Mouse (Mus musculus): ENCODE data around the gene Gcm1. TPM values are rescaled to one million over a fixed set of nuclear protein-coding genes. Genes with fewer than 3 reads are reported as not detected.

Gcm1 gene
- polyA plus RNA-seq (2014; fragmentation: Nextera tagmentation; extraction: Ambion mirVana), result not detected in 2 replicates

- Histone ChIP-seq H3K4me1 (ENCODE audit: control insufficient read depth, insufficient read depth, low read length) (no peaks in the 10 kb centered on the region), H3K27me3 (ENCODE audit: control insufficient read depth, insufficient read depth, low read length) (no peaks in the 10 kb centered on the region), H3K9ac (replicated peaks; ENCODE audit: low read length) (no peak within 1 kb of the TSS), H3K4me2 (ENCODE audit: low read length) (no peak within 1 kb of the TSS), H3K27ac (replicated peaks; ENCODE audit: low read depth, low read length) (no peak within 1 kb of the TSS), H3K9me3 (ENCODE audit: control insufficient read depth, low read length) (no peaks in the 10 kb centered on the region), H3K36me3 (ENCODE audit: control insufficient read depth, insufficient read depth, low read length) (no peaks in the 10 kb centered on the region), H3K4me3 (replicated peaks; ENCODE audit: low read depth, low read length) (no peak within 1 kb of the TSS)
- DNase-seq, result no peak
- no peak for ATAC-seq (ENCODE audit: low FRiP score, low TSS enrichment)
- WGBS, result 61% methylated on average over 3 of the region's 3 CpGs
Measured at GRCm38 (mm10) chr9:78051677-78052076, at the start of gene Gcm1. Gene Gcm1 (plus strand): TSS chr9:78051924.

GRCm38 (mm10) chr9:78003278-78003677 is 48.4 kb upstream of the Gcm1 start:
- ATAC-seq (ENCODE audit: low FRiP score, low TSS enrichment) (no peak), DNase-seq (no peak)
- no peak overlapping the region for H3K27ac ChIP-seq (replicated peaks; ENCODE audit: low read depth, low read length)
- no peak overlapping the region for H3K4me2 ChIP-seq (ENCODE audit: low read length)
- H3K27me3 ChIP-seq (ENCODE audit: control insufficient read depth, insufficient read depth, low read length), result no peaks in the 10 kb centered on the region
- 85% methylated on average over 2 of the region's 2 CpGs for WGBS
- no peak overlapping the region for H3K9ac ChIP-seq (replicated peaks; ENCODE audit: low read length)
- no peaks in the 10 kb centered on the region for H3K36me3 ChIP-seq (ENCODE audit: control insufficient read depth, insufficient read depth, low read length)
- no peaks in the 10 kb centered on the region for H3K9me3 ChIP-seq (ENCODE audit: control insufficient read depth, low read length)
- H3K4me1 ChIP-seq (ENCODE audit: control insufficient read depth, insufficient read depth, low read length), result no peaks in the 10 kb centered on the region
- H3K4me3 ChIP-seq (replicated peaks; ENCODE audit: low read depth, low read length), result no peak overlapping the region

GRCm38 (mm10) chr9:78005481-78005880 is 46.2 kb upstream of the Gcm1 start:
- 71% methylated on average over 3 of the region's 3 CpGs for WGBS
- Histone ChIP-seq H3K9me3 (ENCODE audit: control insufficient read depth, low read length) (no peaks in the 10 kb centered on the region), H3K4me1 (ENCODE audit: control insufficient read depth, insufficient read depth, low read length) (no peaks in the 10 kb centered on the region), H3K4me3 (replicated peaks; ENCODE audit: low read depth, low read length) (no peak overlapping the region), H3K4me2 (ENCODE audit: low read length) (no peak overlapping the region), H3K9ac (replicated peaks; ENCODE audit: low read length) (no peak overlapping the region), H3K27me3 (ENCODE audit: control insufficient read depth, insufficient read depth, low read length) (no peaks in the 10 kb centered on the region), H3K27ac (replicated peaks; ENCODE audit: low read depth, low read length) (no peak overlapping the region), H3K36me3 (ENCODE audit: control insufficient read depth, insufficient read depth, low read length) (no peaks in the 10 kb centered on the region)
- DNase-seq (no peak), ATAC-seq (ENCODE audit: low FRiP score, low TSS enrichment) (no peak)

- peak; percentile 84 for DNase-seq
- no peaks in the 10 kb centered on the region for H3K27me3 ChIP-seq (ENCODE audit: control insufficient read depth, insufficient read depth, low read length)
- H3K9ac ChIP-seq (replicated peaks; ENCODE audit: low read length), result no peak overlapping the region
- H3K36me3 ChIP-seq (ENCODE audit: control insufficient read depth, insufficient read depth, low read length), result no peaks in the 10 kb centered on the region
- no peaks in the 10 kb centered on the region for H3K9me3 ChIP-seq (ENCODE audit: control insufficient read depth, low read length)
- WGBS, result 61% methylated on average over 19 of the region's 19 CpGs
- ATAC-seq (ENCODE audit: low FRiP score, low TSS enrichment), result peak; percentile 53
- H3K27ac ChIP-seq (replicated peaks; ENCODE audit: low read depth, low read length), result no peak overlapping the region
- H3K4me2 ChIP-seq (ENCODE audit: low read length), result no peak overlapping the region
- H3K4me1 ChIP-seq (ENCODE audit: control insufficient read depth, insufficient read depth, low read length), result no peaks in the 10 kb centered on the region
- H3K4me3 ChIP-seq (replicated peaks; ENCODE audit: low read depth, low read length), result no peak overlapping the region
Measured at GRCm38 (mm10) chr9:78006209-78007001, 45.3 kb upstream of the Gcm1 start.

- H3K4me3 ChIP-seq (replicated peaks; ENCODE audit: low read depth, low read length), result no peak overlapping the region
- ATAC-seq (ENCODE audit: low FRiP score, low TSS enrichment) (no peak), DNase-seq (no peak)
- no peak overlapping the region for H3K4me2 ChIP-seq (ENCODE audit: low read length)
- H3K4me1 ChIP-seq (ENCODE audit: control insufficient read depth, insufficient read depth, low read length), result no peaks in the 10 kb centered on the region
- no peak overlapping the region for H3K9ac ChIP-seq (replicated peaks; ENCODE audit: low read length)
- no peaks in the 10 kb centered on the region for H3K9me3 ChIP-seq (ENCODE audit: control insufficient read depth, low read length)
- no peaks in the 10 kb centered on the region for H3K27me3 ChIP-seq (ENCODE audit: control insufficient read depth, insufficient read depth, low read length)
- WGBS, result 90% methylated on average over 7 of the region's 7 CpGs
- H3K27ac ChIP-seq (replicated peaks; ENCODE audit: low read depth, low read length), result no peak overlapping the region
- H3K36me3 ChIP-seq (ENCODE audit: control insufficient read depth, insufficient read depth, low read length), result no peaks in the 10 kb centered on the region
Measured at GRCm38 (mm10) chr9:78009382-78009781, 42.3 kb upstream of the Gcm1 start.

GRCm38 (mm10) chr9:78010187-78010586 is 41.5 kb upstream of the Gcm1 start:
- DNase-seq, result no peak
- Histone ChIP-seq H3K4me1 (ENCODE audit: control insufficient read depth, insufficient read depth, low read length) (no peaks in the 10 kb centered on the region), H3K4me2 (ENCODE audit: low read length) (no peak overlapping the region), H3K4me3 (replicated peaks; ENCODE audit: low read depth, low read length) (no peak overlapping the region), H3K27ac (replicated peaks; ENCODE audit: low read depth, low read length) (no peak overlapping the region), H3K9ac (replicated peaks; ENCODE audit: low read length) (no peak overlapping the region), H3K9me3 (ENCODE audit: control insufficient read depth, low read length) (no peaks in the 10 kb centered on the region), H3K36me3 (ENCODE audit: control insufficient read depth, insufficient read depth, low read length) (no peaks in the 10 kb centered on the region), H3K27me3 (ENCODE audit: control insufficient read depth, insufficient read depth, low read length) (no peaks in the 10 kb centered on the region)
- 93% methylated on average over 5 of the region's 5 CpGs for WGBS
- no peak for ATAC-seq (ENCODE audit: low FRiP score, low TSS enrichment)

- Histone ChIP-seq H3K27ac (replicated peaks; ENCODE audit: low read depth, low read length) (no peak overlapping the region), H3K9ac (replicated peaks; ENCODE audit: low read length) (no peak overlapping the region), H3K36me3 (ENCODE audit: control insufficient read depth, insufficient read depth, low read length) (no peaks in the 10 kb centered on the region), H3K4me2 (ENCODE audit: low read length) (no peak overlapping the region), H3K4me3 (replicated peaks; ENCODE audit: low read depth, low read length) (no peak overlapping the region), H3K4me1 (ENCODE audit: control insufficient read depth, insufficient read depth, low read length) (no peaks in the 10 kb centered on the region), H3K27me3 (ENCODE audit: control insufficient read depth, insufficient read depth, low read length) (no peaks in the 10 kb centered on the region), H3K9me3 (ENCODE audit: control insufficient read depth, low read length) (no peaks in the 10 kb centered on the region)
- WGBS, result 78% methylated on average over 10 of the region's 10 CpGs
- no peak for ATAC-seq (ENCODE audit: low FRiP score, low TSS enrichment)
- DNase-seq, result no peak
Measured at GRCm38 (mm10) chr9:78010707-78011106, 41.0 kb upstream of the Gcm1 start.

- WGBS, result 76% methylated on average over 4 of the region's 4 CpGs
- H3K36me3 ChIP-seq (ENCODE audit: control insufficient read depth, insufficient read depth, low read length), result no peaks in the 10 kb centered on the region
- H3K4me1 ChIP-seq (ENCODE audit: control insufficient read depth, insufficient read depth, low read length), result no peaks in the 10 kb centered on the region
- H3K27ac ChIP-seq (replicated peaks; ENCODE audit: low read depth, low read length), result no peak overlapping the region
- DNase-seq (no peak), ATAC-seq (ENCODE audit: low FRiP score, low TSS enrichment) (no peak)
- no peak overlapping the region for H3K9ac ChIP-seq (replicated peaks; ENCODE audit: low read length)
- no peaks in the 10 kb centered on the region for H3K27me3 ChIP-seq (ENCODE audit: control insufficient read depth, insufficient read depth, low read length)
- H3K9me3 ChIP-seq (ENCODE audit: control insufficient read depth, low read length), result no peaks in the 10 kb centered on the region
- H3K4me3 ChIP-seq (replicated peaks; ENCODE audit: low read depth, low read length), result no peak overlapping the region
- H3K4me2 ChIP-seq (ENCODE audit: low read length), result no peak overlapping the region
Measured at GRCm38 (mm10) chr9:78012066-78012465, 39.7 kb upstream of the Gcm1 start.

GRCm38 (mm10) chr9:78012681-78013080 is 39.0 kb upstream of the Gcm1 start:
- no peaks in the 10 kb centered on the region for H3K4me1 ChIP-seq (ENCODE audit: control insufficient read depth, insufficient read depth, low read length)
- H3K36me3 ChIP-seq (ENCODE audit: control insufficient read depth, insufficient read depth, low read length), result no peaks in the 10 kb centered on the region
- no peak for ATAC-seq (ENCODE audit: low FRiP score, low TSS enrichment)

More at GRCm38 (mm10) chr9:78012681-78013080, 39.0 kb upstream of the Gcm1 start:
- DNase-seq, result no peak
- no peaks in the 10 kb centered on the region for H3K9me3 ChIP-seq (ENCODE audit: control insufficient read depth, low read length)
- 83% methylated on average over 5 of the region's 5 CpGs for WGBS
- H3K4me2 ChIP-seq (ENCODE audit: low read length), result no peak overlapping the region
- H3K4me3 ChIP-seq (replicated peaks; ENCODE audit: low read depth, low read length), result no peak overlapping the region
- H3K9ac ChIP-seq (replicated peaks; ENCODE audit: low read length), result no peak overlapping the region
- H3K27ac ChIP-seq (replicated peaks; ENCODE audit: low read depth, low read length), result no peak overlapping the region
- no peaks in the 10 kb centered on the region for H3K27me3 ChIP-seq (ENCODE audit: control insufficient read depth, insufficient read depth, low read length)
